Mouse (Mus musculus): ENCODE data around the gene Crebl2.

GRCm38 (mm10) chr6:134855926-134856325 lies 26.0 kb downstream of the Crebl2 start:
- TF ChIP-seq CTCF (IDR thresholded peaks at IDR 0.05; ENCODE audit: low read depth, low read length) (no peak), POLR2A (IDR thresholded peaks at IDR 0.05; ENCODE audit: borderline replicate concordance, low read depth, low read length) (no peak)
